Mouse (Mus musculus) CH12.LX (cell line): Measurements from ENCODE around the gene Arhgap29.

Experiments
- BHLHE40 ChIP-seq: IDR thresholded peaks from 2 replicates; pipeline ENCODE4 v1.6.1; 2011; ENCODE audit warnings: mild to moderate bottlenecking, low read depth, low read length, improper control_type of control experiment
- CTCF ChIP-seq, 2 experiments: IDR thresholded peaks in 1 of 2; conservative IDR thresholded peaks in 1 of 2; 2 replicates each; pipeline ENCODE4 v1.5.1; 2011 to 2012; ENCODE audit warnings: low read depth in 2 of 2, low read length in 2 of 2, improper control_type of control experiment in 1 of 2, inconsistent platforms in 1 of 2, mild to moderate bottlenecking in 1 of 2, moderate library complexity in 1 of 2
- JUND ChIP-seq: conservative IDR thresholded peaks from 2 replicates; pipeline ENCODE4 v1.6.1; 2011; ENCODE audit warnings: low read depth, low read length, improper control_type of control experiment
- KAT2A ChIP-seq: IDR thresholded peaks from 2 replicates; pipeline ENCODE4 v1.6.1; 2012; ENCODE audit warnings: low read length, improper control_type of control experiment, inconsistent platforms; ENCODE audit not compliant: insufficient replicate concordance
- MYC ChIP-seq: IDR thresholded peaks from 2 replicates; pipeline ENCODE4 v1.6.1; 2011; ENCODE audit warnings: low read depth, mild to moderate bottlenecking, improper control_type of control experiment, low read length
- POLR2A ChIP-seq: IDR thresholded peaks from 2 replicates; pipeline ENCODE4 v1.6.1; 2011; ENCODE audit warnings: low read depth, mild to moderate bottlenecking, improper control_type of control experiment, low read length
- RAD21 ChIP-seq: IDR thresholded peaks from 2 replicates; pipeline ENCODE4 v1.6.1; 2011; ENCODE audit warnings: low read depth, mild to moderate bottlenecking, low read length, improper control_type of control experiment, moderate library complexity
- SIN3A ChIP-seq: IDR thresholded peaks from 2 replicates; pipeline ENCODE4 v1.6.1; 2012; ENCODE audit warnings: low read length, improper control_type of control experiment, inconsistent platforms
- USF1 ChIP-seq: IDR thresholded peaks from 2 replicates; pipeline ENCODE4 v1.6.1; 2014; ENCODE audit warnings: low read depth, mild to moderate bottlenecking, inconsistent platforms, low read length, improper control_type of control experiment
- ZC3H11A ChIP-seq: IDR thresholded peaks from 2 replicates; pipeline ENCODE4 v1.6.1; 2012; ENCODE audit warnings: low read depth, mild to moderate bottlenecking, inconsistent platforms, low read length, improper control_type of control experiment
- ZKSCAN1 ChIP-seq: IDR thresholded peaks from 2 replicates; pipeline ENCODE4 v1.6.1; 2012; ENCODE audit warnings: low read depth, inconsistent platforms, low read length, improper control_type of control experiment, borderline replicate concordance

DNA sequence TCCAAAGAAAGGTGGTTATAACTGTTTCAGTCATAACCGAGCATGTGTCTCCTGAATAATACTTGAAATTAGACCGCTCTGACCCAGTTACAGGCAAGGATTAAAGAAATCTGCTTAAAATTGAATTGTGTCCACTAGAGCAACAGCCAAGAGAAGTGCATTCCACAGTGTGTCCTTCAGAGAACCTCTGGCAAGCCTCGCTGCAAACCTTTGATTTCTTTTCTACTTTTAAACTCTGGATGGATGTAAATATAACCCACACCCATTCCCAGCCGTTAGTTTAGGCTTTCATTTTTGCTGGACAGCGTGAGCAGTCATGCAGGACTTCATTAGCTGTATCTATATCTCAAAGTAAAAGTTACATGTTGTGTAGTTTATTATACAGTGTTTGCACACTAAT, 74.3 kb downstream of the Arhgap29 start:
- TF ChIP-seq CTCF (conservative IDR thresholded peaks at IDR 0.05 in 1 of 2, IDR thresholded peaks at IDR 0.05 in 1 of 2; ENCODE audit: low read depth in 2 of 2, low read length in 2 of 2) (no peak), BHLHE40 (no peak), RAD21 (no peak), ZC3H11A (no peak), POLR2A (no peak), JUND (no peak), KAT2A (no peak), MYC (no peak), SIN3A (no peak), USF1 (no peak), ZKSCAN1 (no peak)
